Mouse (Mus musculus) gastrocnemius, adult 2 months (tissue): ENCODE measurements around the gene H2-T24. TPM values are rescaled to one million over a fixed set of nuclear protein-coding genes. Genes with fewer than 3 reads are reported as not detected.
A peak's percentile ranks its signal among the peaks of the same experiment; 100 is the strongest.

Source experiments
- DNase-seq: peaks from one replicate; pipeline ENCODE4 v3.0.0; 2022
- H3K27ac ChIP-seq: fragments of 200-600 bp; 2 replicates; pipeline ENCODE4 v1.8.1; 2022; ENCODE audit warnings: mild to moderate bottlenecking
- H3K4me3 ChIP-seq: fragments of 200-600 bp; 2 replicates; pipeline ENCODE4 v1.8.1; 2022; ENCODE audit warnings: mild to moderate bottlenecking, moderate library complexity
- CTCF ChIP-seq: fragments of 200-600 bp; IDR thresholded peaks from 2 replicates; pipeline ENCODE4 v1.8.1; 2022; ENCODE audit warnings: antibody characterized with exemption, mild to moderate bottlenecking, moderate library complexity
- intact Hi-C: fragments of 180-260 bp; cut with DNase I; formaldehyde crosslinking; loops from one replicate; pipeline ENCODE4 v1.15.1; 2025
- total RNA-seq, 2 experiments: library from RNA; stranded (reverse); gene quantifications; 2 replicates each; pipeline ENCODE4 v1.2.3; 2021

The H2-T24 gene
- total RNA-seq, 2 experiments from 2014 or later = 2.0 to 2.5 TPM

DNA sequence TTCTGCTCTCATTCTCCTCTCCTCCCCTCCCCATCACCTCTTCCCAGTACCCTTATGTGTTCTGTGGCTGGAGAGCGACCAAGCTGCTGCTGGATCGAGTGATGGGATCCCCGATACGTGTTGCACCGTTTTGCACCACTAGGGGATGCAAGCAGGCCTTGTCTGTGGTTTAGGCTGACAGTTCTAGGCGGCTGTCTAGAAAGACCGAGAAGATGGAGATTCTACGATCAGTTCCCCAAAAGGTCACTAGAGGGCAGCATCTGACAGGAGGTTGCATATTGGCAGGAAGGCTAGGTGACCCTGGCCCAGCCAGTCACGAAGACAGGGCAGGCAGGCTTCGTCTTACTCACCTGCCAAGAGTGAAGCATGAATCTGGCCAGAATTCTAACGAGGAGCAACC lies 23.4 kb downstream of the H2-T24 start:
- no peak; the same call in none of the 2 replicates for TF ChIP-seq CTCF
- intact Hi-C loops = loop anchor here (1.0 to 5.0 kb wide), 2 partner anchors 38 to 115 kb away; no protein-coding TSS in a partner anchor
- H3K4me3 ChIP-seq = peak overlapping the region; percentile 24
- peak overlapping the region; percentile 35; the same call in 1 of the 2 replicates for H3K27ac ChIP-seq
- DNase-seq = peak; percentile 92

DNA sequence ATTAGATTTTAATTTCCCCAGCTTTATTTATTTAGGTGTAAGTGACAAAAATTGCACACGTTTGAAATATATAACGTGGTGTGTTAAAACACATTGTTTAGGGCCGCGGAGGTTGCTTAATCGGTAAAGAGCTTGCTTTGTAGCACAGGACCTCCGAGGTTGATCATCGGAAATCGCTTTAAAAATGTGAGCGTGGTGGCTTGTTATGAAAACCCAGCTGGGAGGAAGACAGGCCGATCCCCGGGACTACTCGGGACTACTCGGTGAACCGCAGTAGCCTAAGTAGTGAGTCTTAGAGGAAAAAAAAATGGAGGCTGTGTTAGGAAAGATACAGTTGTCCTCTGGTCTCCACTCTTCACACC lies 25.5 kb downstream of the H2-T24 start:
- peak overlapping the region; percentile 87 for H3K4me3 ChIP-seq
- no peak for TF ChIP-seq CTCF
- H3K27ac ChIP-seq = peak overlapping the region; percentile 89
- DNase-seq = no peak
- intact Hi-C loops = loop anchor here (5.0 kb wide), 1 partner anchor 117 kb away; no protein-coding TSS in a partner anchor

DNA sequence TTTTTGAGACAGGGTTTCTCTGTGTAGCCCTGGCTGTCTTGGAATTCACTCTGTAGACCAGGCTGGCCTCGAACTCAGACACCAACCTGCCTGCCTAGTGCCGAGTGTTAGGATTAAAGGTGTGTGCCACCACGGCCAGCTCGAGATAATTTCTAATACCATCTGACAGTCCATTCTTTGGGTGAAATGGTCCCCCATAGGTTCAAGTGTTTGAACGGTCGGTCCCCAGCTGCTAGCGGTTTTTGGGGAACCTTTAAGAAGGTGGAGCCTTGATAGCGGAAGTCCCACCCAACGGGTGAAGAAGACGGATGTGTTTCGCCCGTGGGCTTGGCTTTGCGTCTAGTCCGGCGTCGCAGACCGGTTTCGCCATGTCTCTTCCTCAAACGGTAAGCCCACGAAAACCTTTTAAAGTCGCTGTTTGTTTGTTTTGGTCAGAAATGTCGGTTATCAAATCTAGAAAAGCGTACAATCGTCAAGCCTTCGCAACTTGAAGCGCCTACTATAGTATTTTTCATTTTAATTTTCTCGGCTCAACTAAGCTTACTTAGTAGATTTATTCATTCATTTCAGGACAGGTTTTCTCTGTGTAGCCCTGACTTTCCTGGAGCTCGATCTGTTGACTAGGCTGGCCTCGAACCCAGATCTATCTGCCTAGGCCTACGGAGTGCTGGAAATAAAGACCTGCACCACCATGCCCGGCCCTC lies 26.0 kb downstream of the H2-T24 start:
- intact Hi-C loops = no loop called here
- peak overlapping the region; percentile 87 for H3K4me3 ChIP-seq
- TF ChIP-seq CTCF = no peak
- DNase-seq = peak; percentile 87
- H3K27ac ChIP-seq = peak overlapping the region; percentile 89

DNA sequence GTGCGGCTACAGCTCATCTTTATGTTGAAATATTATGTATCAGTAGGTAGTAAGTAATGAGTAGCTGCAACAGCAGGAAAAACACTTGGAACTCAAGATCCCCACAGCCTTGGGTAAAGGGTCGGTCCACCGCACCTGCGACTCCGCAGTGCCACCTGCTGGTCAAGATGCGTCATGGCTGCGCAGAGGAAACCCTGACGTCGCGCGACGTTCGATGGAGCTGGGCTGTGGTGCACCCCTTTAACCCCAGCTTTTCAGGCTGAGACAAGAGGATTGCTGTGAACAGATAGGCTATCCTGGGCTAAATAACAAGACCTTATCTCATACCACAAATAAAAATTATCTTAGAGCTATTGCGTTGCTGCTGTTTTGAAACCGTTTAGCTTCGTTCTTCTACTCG lies 26.7 kb downstream of the H2-T24 start:
- Histone ChIP-seq H3K27ac (peak overlapping the region; percentile 89), H3K4me3 (peak overlapping the region; percentile 87)
- TF ChIP-seq CTCF = no peak; the same call in 1 of the 2 replicates
- intact Hi-C loops = loop anchor here (2.0 kb wide), 1 partner anchor 55 kb away; no protein-coding TSS in a partner anchor
- peak; percentile 84 for DNase-seq

DNA sequence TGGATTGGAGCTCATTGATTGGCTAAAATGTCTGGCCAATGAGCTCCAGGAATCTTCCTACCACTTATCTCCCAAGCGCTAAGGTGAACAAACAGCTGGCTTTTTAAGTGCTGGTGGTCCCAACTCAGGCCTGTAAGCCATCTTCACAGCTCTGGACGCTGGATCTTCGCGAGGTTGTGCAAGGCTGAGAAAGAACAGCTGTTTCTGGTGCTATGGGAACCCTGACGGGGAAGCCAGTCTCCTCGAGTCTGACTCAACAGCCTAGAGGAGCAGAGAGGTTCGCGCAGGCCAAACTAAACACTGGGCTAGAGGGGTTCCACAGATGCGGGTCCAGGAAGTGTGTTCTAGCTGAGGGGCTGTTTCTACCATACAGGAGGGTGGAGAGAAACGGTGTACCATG lies 28.6 kb downstream of the H2-T24 start:
- intact Hi-C loops = loop anchor here (2.0 kb wide), 1 partner anchor 53 kb away; no protein-coding TSS in a partner anchor
- no peak overlapping the region for H3K27ac ChIP-seq
- no peak for DNase-seq
- no peak overlapping the region for H3K4me3 ChIP-seq
- no peak for TF ChIP-seq CTCF

DNA sequence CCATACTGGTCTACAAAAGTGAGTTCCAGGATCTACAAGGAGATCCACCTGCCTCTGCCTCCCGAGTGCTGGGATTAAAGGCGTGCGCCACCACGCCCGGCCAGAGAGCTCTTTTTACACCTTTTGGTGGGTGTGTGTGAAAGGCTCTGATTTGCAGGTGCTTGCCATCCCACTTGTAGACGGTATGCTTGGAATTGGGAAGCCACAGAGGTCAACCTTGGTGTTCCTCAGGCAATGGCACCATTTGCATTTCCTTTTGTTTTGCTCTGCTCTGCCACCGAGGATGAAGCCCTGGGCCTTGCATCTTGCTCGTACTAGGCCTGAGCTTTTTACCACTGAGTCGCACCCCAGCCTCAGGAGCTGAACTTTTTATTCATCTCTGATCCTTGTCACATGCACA lies 38.6 kb downstream of the H2-T24 start:
- TF ChIP-seq CTCF = no peak
- H3K27ac ChIP-seq = no peak overlapping the region
- H3K4me3 ChIP-seq = no peak overlapping the region
- no peak for DNase-seq
- intact Hi-C loops = loop anchor here (10.0 kb wide), 1 partner anchor 157 kb away; the partner anchor contains the start of genes Flot1 and Ier3

DNA sequence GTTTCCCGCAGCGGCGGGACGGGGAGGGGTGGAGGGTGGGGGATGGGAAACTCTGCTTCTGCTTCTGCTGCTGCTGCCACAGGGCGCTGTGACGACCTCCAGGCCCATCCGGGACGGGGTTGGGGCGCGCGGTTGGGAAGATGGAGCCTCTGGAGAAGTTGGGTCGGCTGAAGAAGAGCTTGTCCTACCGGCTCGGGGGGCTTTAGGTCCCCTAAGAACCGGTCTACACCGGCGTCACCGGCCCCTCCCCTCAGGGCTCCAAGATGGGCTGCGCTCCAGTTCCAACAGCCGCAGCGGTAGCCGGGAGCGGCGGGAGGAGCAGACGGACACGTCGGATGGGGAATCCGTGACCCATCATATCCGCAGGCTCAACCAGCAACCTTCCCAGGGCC lies 40.0 kb downstream of the H2-T24 start:
- peak; percentile 79 for DNase-seq
- intact Hi-C loops = loop anchor here (10.0 kb wide), 1 partner anchor 156 kb away; the partner anchor contains the start of genes Flot1 and Ier3
- no peak for TF ChIP-seq CTCF
- Histone ChIP-seq H3K27ac (peak overlapping the region; percentile 94), H3K4me3 (peak overlapping the region; percentile 96)

DNA sequence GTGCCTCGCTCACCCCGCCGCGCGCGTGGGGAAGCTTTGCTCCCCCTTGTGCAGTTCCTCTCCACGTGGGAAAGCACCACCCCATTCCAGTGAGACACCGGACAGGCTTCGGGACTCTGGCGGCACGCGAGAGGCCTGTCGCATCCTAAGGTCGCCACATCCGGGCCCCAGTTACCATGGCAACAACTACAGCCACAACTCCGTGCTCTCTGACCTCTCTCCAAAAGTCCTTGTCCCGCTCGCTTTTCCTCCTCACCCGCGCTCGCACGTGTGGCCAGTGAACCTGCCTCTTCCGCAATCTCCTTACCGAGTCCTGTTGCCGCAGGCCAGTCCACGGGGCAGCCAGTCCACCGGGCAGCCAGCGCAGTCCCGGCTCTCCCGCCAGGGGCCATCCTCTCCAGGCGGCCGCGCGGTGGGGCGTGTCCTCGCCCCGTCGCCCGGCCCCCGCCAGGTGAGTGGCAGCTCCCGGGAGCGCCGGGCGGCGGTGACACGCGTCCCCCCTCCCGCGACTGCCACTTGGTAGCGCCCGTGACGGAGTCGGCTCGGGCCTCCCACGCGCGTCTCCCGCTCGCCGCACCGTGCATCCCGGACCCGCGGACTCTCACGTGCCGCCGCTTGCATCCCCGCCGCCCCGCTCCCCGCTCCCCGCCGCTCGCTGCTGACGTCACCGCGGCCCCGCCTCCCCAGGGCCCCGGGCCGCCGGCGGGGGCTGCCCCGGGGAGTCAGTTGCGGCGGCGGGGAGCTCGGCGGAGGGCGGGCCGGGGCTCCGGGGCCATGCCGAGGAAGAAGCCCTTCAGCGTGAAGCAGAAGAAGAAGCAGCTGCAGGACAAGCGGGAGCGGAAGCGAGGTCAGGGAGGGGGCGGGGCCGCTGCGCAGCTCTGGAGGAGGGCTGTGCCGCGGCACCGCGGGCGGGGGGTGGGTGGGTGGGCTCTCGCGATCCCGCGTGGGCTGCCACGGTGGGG lies 40.7 kb downstream of the H2-T24 start, which contains the start of the genes Gnl1 and Prr3:
Gene Gnl1, plus strand, starts transcription at position 451 of the 962 bp plus-strand sequence.
Gene Prr3, minus strand, starts transcription at position 836 of the 962 bp plus-strand sequence.
- H3K4me3 ChIP-seq = peak within 1 kb of the TSS; percentile 96
- peak; percentile 93 for DNase-seq
- peak; percentile 39 for TF ChIP-seq CTCF
- peak within 1 kb of the TSS; percentile 94 for H3K27ac ChIP-seq
- intact Hi-C loops = loop anchor here (10.0 kb wide), 1 partner anchor 155 kb away; the partner anchor contains the start of genes Flot1 and Ier3

DNA sequence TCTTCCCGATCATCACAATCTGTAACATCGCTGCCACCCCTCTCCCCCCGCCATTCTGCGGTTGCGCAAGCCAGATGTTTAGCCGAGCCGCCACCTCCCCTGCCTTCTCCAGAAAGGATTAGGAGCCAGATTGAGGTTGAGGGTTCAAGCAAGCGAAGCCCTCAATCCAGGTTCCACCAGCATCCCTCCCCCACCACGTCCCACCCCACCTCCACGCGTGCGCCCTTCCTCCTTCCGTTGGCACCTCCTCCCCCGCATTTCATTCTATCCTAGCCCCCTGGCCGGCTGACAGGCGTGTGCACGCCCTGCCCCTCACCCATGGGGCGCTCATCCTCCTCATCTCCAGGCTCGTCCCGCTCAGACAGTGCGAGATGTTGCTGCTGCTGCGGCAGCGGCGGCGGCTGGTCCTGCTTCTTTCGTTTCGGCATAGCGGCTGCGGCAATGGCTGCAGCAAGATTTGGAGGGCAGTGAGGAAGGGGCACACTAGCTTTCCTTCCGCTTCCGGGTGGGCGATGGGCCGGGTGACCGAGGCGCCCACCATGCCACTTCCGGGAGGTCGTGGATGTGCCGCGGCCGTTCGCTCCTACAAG lies 41.5 kb downstream of the H2-T24 start:
- Histone ChIP-seq H3K4me3 (peak overlapping the region; percentile 96), H3K27ac (peak overlapping the region; percentile 94)
- peak; percentile 87 for DNase-seq
- intact Hi-C loops = no loop called here
- no peak for TF ChIP-seq CTCF

DNA sequence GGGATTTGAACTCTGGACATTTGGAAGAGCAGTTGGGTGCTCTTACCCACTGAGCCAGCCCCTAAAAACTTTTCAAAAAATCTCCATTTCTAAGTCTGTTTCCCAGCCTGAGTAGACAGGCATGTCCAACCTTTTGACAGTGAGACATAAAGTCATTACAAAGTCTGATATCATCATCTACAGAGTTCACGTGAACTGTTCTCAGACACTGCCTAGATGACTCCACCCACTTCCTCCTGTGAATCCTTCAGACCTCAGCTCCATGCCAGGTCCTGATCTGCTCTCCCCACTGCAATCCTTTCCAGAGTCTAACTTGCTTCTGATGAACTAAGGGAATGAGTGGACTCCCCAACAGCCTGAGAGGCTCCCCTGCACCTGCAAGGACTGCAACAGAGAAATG lies 48.2 kb downstream of the H2-T24 start:
- DNase-seq = no peak
- TF ChIP-seq CTCF = no peak
- Histone ChIP-seq H3K4me3 (no peak overlapping the region), H3K27ac (no peak overlapping the region)
- intact Hi-C loops = no loop called here

DNA sequence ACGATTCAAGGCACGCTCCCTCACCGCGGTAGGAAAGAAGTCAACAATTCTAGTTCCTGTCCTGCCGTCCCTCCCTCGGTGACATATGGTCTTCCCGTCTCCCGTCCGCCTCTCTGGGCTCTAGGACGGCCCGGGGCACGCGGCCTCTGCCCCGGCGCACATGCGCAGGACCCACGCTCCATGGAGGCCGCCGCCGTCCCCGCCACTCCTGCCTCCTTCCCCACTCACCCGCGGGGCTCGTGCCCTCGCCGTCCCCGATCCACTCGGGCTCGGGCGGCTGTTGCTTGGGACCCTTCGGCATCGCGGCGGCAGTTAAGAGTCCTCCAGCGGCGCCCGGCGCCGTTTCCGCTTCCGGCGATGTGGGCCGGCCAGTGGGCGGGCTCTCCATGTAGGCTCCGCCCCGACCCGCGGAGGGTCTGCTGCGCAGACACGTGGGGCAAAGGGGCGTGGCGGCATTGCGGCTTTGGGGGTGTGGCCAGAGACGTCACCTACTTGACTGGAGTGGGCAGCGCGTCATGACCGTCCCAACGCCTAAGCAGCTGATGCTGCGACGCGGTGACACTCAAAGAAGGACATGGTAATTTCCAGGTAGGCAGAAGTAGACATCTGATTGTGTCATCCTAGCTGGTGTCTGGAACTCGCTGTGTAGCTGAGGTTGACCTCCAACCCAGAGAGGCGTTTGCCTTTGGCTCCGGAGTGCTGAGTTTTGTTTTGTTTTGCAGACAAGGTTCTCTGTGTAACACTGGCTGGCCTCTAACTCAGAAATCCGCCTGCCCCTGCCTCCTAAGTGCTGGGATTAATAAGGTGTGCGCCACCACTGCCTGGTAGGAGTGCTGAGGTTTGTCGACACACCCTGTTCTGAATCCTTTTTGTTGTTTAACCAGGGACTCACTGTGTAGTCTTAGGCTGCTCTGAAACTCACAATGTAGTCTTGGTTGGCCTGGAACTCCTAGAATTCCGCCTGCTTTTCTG lies 50.7 kb downstream of the H2-T24 start, which contains the start of gene Abcf1:
Gene Abcf1, minus strand, starts transcription at position 344 of the 972 bp plus-strand sequence.
- peak within 1 kb of the TSS; percentile 92 for H3K4me3 ChIP-seq
- DNase-seq = peak; percentile 100
- peak within 1 kb of the TSS; percentile 96 for H3K27ac ChIP-seq
- intact Hi-C loops = no loop called here
- TF ChIP-seq CTCF = no peak
